Mouse (Mus musculus): Measurements from ENCODE around the gene Rbm17. TPM values are rescaled to one million over a fixed set of nuclear protein-coding genes. Genes with fewer than 3 reads are reported as not detected.

Gene Rbm17
- total and polyA plus RNA-seq, 3 experiments, result 223 to 318 TPM; not detected in 1

- DNase-seq (ENCODE audit: low read depth, low spot score), result no peak
- no peaks in the 10 kb centered on the region for H3K9me3 ChIP-seq (replicated peaks; ENCODE audit: insufficient read depth, low read length)
- TF ChIP-seq MEF2A (IDR thresholded peaks at IDR 0.05; ENCODE audit: extremely low read depth, insufficient replicate concordance, low read depth, low read length, poor library complexity, severe bottlenecking) (no peak), EP300 (IDR thresholded peaks at IDR 0.05; ENCODE audit: low read depth in 1 of 2, low read length in 2 of 2) (no peak), ETS1 (IDR thresholded peaks at IDR 0.05; ENCODE audit: low read depth, low read length) (no peak), MYC (IDR thresholded peaks at IDR 0.05; ENCODE audit: low read depth, low read length) (no peak), POLR2AphosphoS2 (IDR thresholded peaks at IDR 0.05; ENCODE audit: low read length) (no peak), TBP (IDR thresholded peaks at IDR 0.05; ENCODE audit: low read depth, low read length) (no peak), GABPA (IDR thresholded peaks at IDR 0.05; ENCODE audit: low read depth, low read length) (no peak), POLR2AphosphoS5 (IDR thresholded peaks at IDR 0.05; ENCODE audit: borderline replicate concordance, low read depth, low read length) (no peak), MYB (IDR thresholded peaks at IDR 0.05; ENCODE audit: low read depth, low read length) (no peak), TCF12 (IDR thresholded peaks at IDR 0.05; ENCODE audit: low read depth, low read length) (no peak), E2F4 (IDR thresholded peaks at IDR 0.05; ENCODE audit: borderline replicate concordance, low read depth, low read length) (no peak), CTCF (IDR thresholded peaks at IDR 0.05 in 2 of 3, conservative IDR thresholded peaks at IDR 0.05 in 1 of 3; ENCODE audit: control insufficient read depth in 1 of 3, insufficient read depth in 1 of 3, low read depth in 2 of 3, low read length in 3 of 3, poor library complexity in 1 of 3, severe bottlenecking in 1 of 3) (no peak), SIN3A (IDR thresholded peaks at IDR 0.05; ENCODE audit: low read length) (no peak), ZC3H11A (IDR thresholded peaks at IDR 0.05; ENCODE audit: low read depth, low read length) (no peak), MXI1 (IDR thresholded peaks at IDR 0.05; ENCODE audit: low read depth, low read length) (no peak), RAD21 (IDR thresholded peaks at IDR 0.05; ENCODE audit: low read depth, low read length) (no peak), BHLHE40 (IDR thresholded peaks at IDR 0.05; ENCODE audit: borderline replicate concordance, low read depth, low read length) (no peak)
- no peaks in the 10 kb centered on the region for H3K36me3 ChIP-seq (ENCODE audit: control insufficient read depth in 1 of 2, insufficient read depth in 2 of 2, low read length in 2 of 2)
- no peaks in the 10 kb centered on the region for H3K79me2 ChIP-seq (ENCODE audit: control insufficient read depth, insufficient read depth, low read length, poor library complexity)
- no peak overlapping the region for H3K9ac ChIP-seq (ENCODE audit: control insufficient read depth, low read depth, low read length, poor library complexity, severe bottlenecking)
- H3K4me3 ChIP-seq (ENCODE audit: control insufficient read depth in 1 of 2, insufficient read depth in 1 of 2, low read depth in 2 of 2, low read length in 2 of 2), result no peak overlapping the region
- H3K27ac ChIP-seq (ENCODE audit: control insufficient read depth, low read depth, low read length), result no peak overlapping the region
- H3K27me3 ChIP-seq (ENCODE audit: control insufficient read depth in 1 of 2, insufficient read depth in 2 of 2, low read length in 2 of 2), result peaks cover 3 to 8% of the 10 kb centered on the region in 2 experiments; a peak in 3 of 4 replicates
- H3K4me1 ChIP-seq (ENCODE audit: control insufficient read depth in 1 of 2, insufficient read depth in 2 of 2, low read length in 2 of 2), result no peaks in the 10 kb centered on the region
Observed at GRCm38 (mm10) chr2:11623726-11624125, 19.8 kb upstream of the Rbm17 start.

GRCm38 (mm10) chr2:11623173-11623572 lies 19.2 kb upstream of the Rbm17 start:
- no peaks in the 10 kb centered on the region for H3K4me1 ChIP-seq (ENCODE audit: control insufficient read depth in 1 of 2, insufficient read depth in 2 of 2, low read length in 2 of 2)
- H3K4me3 ChIP-seq (ENCODE audit: control insufficient read depth in 1 of 2, insufficient read depth in 1 of 2, low read depth in 2 of 2, low read length in 2 of 2), result no peak overlapping the region
- TF ChIP-seq GATA1 (IDR thresholded peaks at IDR 0.05; ENCODE audit: low read depth, low read length) (no peak), RAD21 (IDR thresholded peaks at IDR 0.05; ENCODE audit: low read depth, low read length) (no peak), CTCF (IDR thresholded peaks at IDR 0.05 in 2 of 3, conservative IDR thresholded peaks at IDR 0.05 in 1 of 3; ENCODE audit: control insufficient read depth in 1 of 3, insufficient read depth in 1 of 3, low read depth in 2 of 3, low read length in 3 of 3, poor library complexity in 1 of 3, severe bottlenecking in 1 of 3) (no peak), UBTF (IDR thresholded peaks at IDR 0.05; ENCODE audit: borderline replicate concordance, insufficient read depth, low read depth, low read length) (no peak), EP300 (IDR thresholded peaks at IDR 0.05; ENCODE audit: low read depth in 1 of 2, low read length in 2 of 2) (no peak), NRF1 (IDR thresholded peaks at IDR 0.05; ENCODE audit: insufficient read depth, low read depth, low read length, poor library complexity, severe bottlenecking) (no peak)
- no peak overlapping the region for H3K27ac ChIP-seq (ENCODE audit: control insufficient read depth, low read depth, low read length)
- no peak overlapping the region for H3K9ac ChIP-seq (ENCODE audit: control insufficient read depth, low read depth, low read length, poor library complexity, severe bottlenecking)
- peaks cover 3 to 6% of the 10 kb centered on the region in 2 experiments; a peak in 3 of 4 replicates for H3K27me3 ChIP-seq (ENCODE audit: control insufficient read depth in 1 of 2, insufficient read depth in 2 of 2, low read length in 2 of 2)
- H3K9me3 ChIP-seq (replicated peaks; ENCODE audit: insufficient read depth, low read length), result no peaks in the 10 kb centered on the region
- no peaks in the 10 kb centered on the region for H3K79me2 ChIP-seq (ENCODE audit: control insufficient read depth, insufficient read depth, low read length, poor library complexity)
- DNase-seq (ENCODE audit: low read depth, low spot score), result no peak
- no peaks in the 10 kb centered on the region for H3K36me3 ChIP-seq (ENCODE audit: control insufficient read depth in 1 of 2, insufficient read depth in 2 of 2, low read length in 2 of 2)

Measured in MEL (cell line).